Mouse (Mus musculus) heart, embryonic 14.5 days (tissue): ENCODE data around the gene Slc29a4. TPM values are rescaled to one million over a fixed set of nuclear protein-coding genes. Genes with fewer than 3 reads are reported as not detected.

Experiments used
- ATAC-seq: fragments of 200-750 bp; cut with Nextera tagmentation; 2 replicates; pipeline ENCODE4 v1.8.0; 2017; ENCODE audit warnings: low read depth, moderate TSS enrichment; ENCODE audit not compliant: insufficient number of reproducible peaks, insufficient read depth, low FRiP score
- H3K27ac ChIP-seq, 2 experiments: fragments of 200-500 bp in 1 of 2; fragments of 300-500 bp in 1 of 2; sonication (generic) in 1 of 2; replicated peaks in 1 of 2; 2 replicates each; pipeline ENCODE4 v1.5.1; 2012 to 2014; ENCODE audit warnings: low read depth in 2 of 2, low read length in 2 of 2, control low read depth in 1 of 2, mild to moderate bottlenecking in 1 of 2, mixed read lengths in 1 of 2; ENCODE audit not compliant: control insufficient read depth in 1 of 2, insufficient read depth in 1 of 2
- H3K27me3 ChIP-seq: fragments of 300-500 bp; sonication (generic); 2 replicates; pipeline ENCODE4 v1.6.1; 2014; ENCODE audit warnings: mild to moderate bottlenecking, low read length, control low read depth; ENCODE audit not compliant: control insufficient read depth, insufficient read depth
- H3K36me3 ChIP-seq: fragments of 300-500 bp; sonication (generic); 2 replicates; pipeline ENCODE4 v1.6.1; 2014; ENCODE audit warnings: mild to moderate bottlenecking, control low read depth, low read length, mixed read lengths; ENCODE audit not compliant: control insufficient read depth, insufficient read depth
- H3K4me1 ChIP-seq, 2 experiments: fragments of 200-500 bp in 1 of 2; fragments of 300-500 bp in 1 of 2; sonication (generic) in 1 of 2; 2 replicates each; pipeline ENCODE4 v1.6.1; 2012 to 2014; ENCODE audit warnings: low read length in 2 of 2, control low read depth in 1 of 2, mixed read lengths in 1 of 2; ENCODE audit not compliant: control insufficient read depth in 2 of 2, insufficient read depth in 2 of 2
- H3K4me2 ChIP-seq: fragments of 300-500 bp; sonication (generic); 2 replicates; pipeline ENCODE4 v1.6.1; 2014; ENCODE audit warnings: mild to moderate bottlenecking, low read length
- H3K4me3 ChIP-seq, 2 experiments: fragments of 200-500 bp in 1 of 2; fragments of 300-500 bp in 1 of 2; sonication (generic) in 1 of 2; 2 replicates each; pipeline ENCODE4 v1.5.1; 2012 to 2014; ENCODE audit warnings: low read length in 2 of 2, mild to moderate bottlenecking in 2 of 2, control low read depth in 1 of 2, low read depth in 1 of 2, moderate library complexity in 1 of 2; ENCODE audit not compliant: control insufficient read depth in 1 of 2, insufficient read depth in 1 of 2
- H3K9ac ChIP-seq: fragments of 300-500 bp; sonication (generic); 2 replicates; pipeline ENCODE4 v1.6.1; 2014; ENCODE audit warnings: mild to moderate bottlenecking, low read length
- H3K9me3 ChIP-seq: fragments of 300-500 bp; sonication (generic); 2 replicates; pipeline ENCODE4 v1.6.1; 2016; ENCODE audit warnings: low read length, control low read depth; ENCODE audit not compliant: control insufficient read depth
- WGBS: fragments of 180-500 bp; shearing (Covaris S2); extraction: QIAGEN DNeasy Blood & Tissue Kit; methylation state at CpG from one replicate; pipeline ENCODE4 v1.1.7; 2014; 5-methylcytosine and 5-hydroxymethylcytosine counted together
- polyA plus RNA-seq: library from polyadenylated mRNA; unstranded; fragments of >200 nt; fragmentation: Nextera tagmentation; extraction: Ambion mirVana; gene quantifications from 2 replicates; pipeline ENCODE4 v1.2.1, GENCODE M21; 2014

The Slc29a4 gene
- polyA plus RNA-seq, 1 experiment from 2014 or later = 1.7 TPM

GRCm38 (mm10) chr5:142688866-142689265 is 3.4 kb upstream of the Slc29a4 start:
- Histone ChIP-seq H3K9ac (no peak overlapping the region), H3K9me3 (no peaks in the 10 kb centered on the region), H3K4me1 (no peaks in the 10 kb centered on the region), H3K27me3 (no peaks in the 10 kb centered on the region), H3K27ac (no peak overlapping the region), H3K36me3 (no peaks in the 10 kb centered on the region), H3K4me3 (no peak overlapping the region), H3K4me2 (no peak overlapping the region)
- 32% methylated on average over 6 of the region's 6 CpGs for WGBS
- ATAC-seq = no peak

- no peak for ATAC-seq
Measured at GRCm38 (mm10) chr5:142690343-142690742, 2.0 kb upstream of the Slc29a4 start.

GRCm38 (mm10) chr5:142692971-142693737 is 842 bp downstream of the Slc29a4 start:
- Histone ChIP-seq H3K4me2 (no peak overlapping the region), H3K36me3 (no peaks in the 10 kb centered on the region), H3K9me3 (no peaks in the 10 kb centered on the region), H3K4me3 (no peak overlapping the region), H3K9ac (no peak overlapping the region), H3K4me1 (no peaks in the 10 kb centered on the region), H3K27me3 (peaks cover 16% of the 10 kb centered on the region; the same call in 1 of the 2 replicates), H3K27ac (no peak overlapping the region)
- WGBS = 65% methylated on average over 12 of the region's 12 CpGs
- no peak for ATAC-seq

More at GRCm38 (mm10) chr5:142690343-142690742, 2.0 kb upstream of the Slc29a4 start:
- Histone ChIP-seq H3K27me3 (peaks cover 4% of the 10 kb centered on the region; the same call in 1 of the 2 replicates), H3K27ac (no peak overlapping the region), H3K4me1 (no peaks in the 10 kb centered on the region), H3K9ac (no peak overlapping the region), H3K9me3 (no peaks in the 10 kb centered on the region), H3K36me3 (no peaks in the 10 kb centered on the region), H3K4me2 (no peak overlapping the region), H3K4me3 (no peak overlapping the region)
- WGBS = 77% methylated on average over 3 of the region's 3 CpGs

- WGBS = 40% methylated on average over 7 of the region's 8 CpGs
- no peaks in the 10 kb centered on the region for H3K36me3 ChIP-seq
- no peak overlapping the region for H3K9ac ChIP-seq
- no peaks in the 10 kb centered on the region for H3K4me1 ChIP-seq
- H3K9me3 ChIP-seq = no peaks in the 10 kb centered on the region
- H3K4me3 ChIP-seq = no peak overlapping the region
- no peak overlapping the region for H3K4me2 ChIP-seq
- H3K27ac ChIP-seq = no peak overlapping the region
- peaks cover 16% of the 10 kb centered on the region; the same call in 1 of the 2 replicates for H3K27me3 ChIP-seq
- ATAC-seq = no peak
Measured at GRCm38 (mm10) chr5:142693738-142694430, 1.6 kb downstream of the Slc29a4 start.

- no peak overlapping the region for H3K27ac ChIP-seq
- no peak overlapping the region for H3K9ac ChIP-seq
- no peak for ATAC-seq
- no peaks in the 10 kb centered on the region for H3K9me3 ChIP-seq
- no peak overlapping the region for H3K4me3 ChIP-seq
- H3K36me3 ChIP-seq = no peaks in the 10 kb centered on the region
- peaks cover 18% of the 10 kb centered on the region for H3K27me3 ChIP-seq
- WGBS = 11% methylated on average over 12 of the region's 12 CpGs
- H3K4me2 ChIP-seq = no peak overlapping the region
- no peaks in the 10 kb centered on the region for H3K4me1 ChIP-seq
Measured at GRCm38 (mm10) chr5:142694627-142695340, 2.5 kb downstream of the Slc29a4 start.

GRCm38 (mm10) chr5:142696258-142696657 is 3.9 kb downstream of the Slc29a4 start:
- Histone ChIP-seq H3K27ac (no peak overlapping the region), H3K36me3 (no peaks in the 10 kb centered on the region), H3K27me3 (peaks cover 32% of the 10 kb centered on the region), H3K9ac (no peak overlapping the region), H3K4me1 (no peaks in the 10 kb centered on the region), H3K9me3 (no peaks in the 10 kb centered on the region), H3K4me2 (no peak overlapping the region), H3K4me3 (no peak overlapping the region)
- no peak for ATAC-seq
- 28% methylated on average over 6 of the region's 6 CpGs for WGBS

- Histone ChIP-seq H3K9me3 (no peaks in the 10 kb centered on the region), H3K27ac (no peak overlapping the region), H3K9ac (no peak overlapping the region), H3K4me3 (no peak overlapping the region), H3K4me1 (no peaks in the 10 kb centered on the region; a peak in 1 of 4 replicates), H3K4me2 (no peak overlapping the region), H3K27me3 (peaks cover 38% of the 10 kb centered on the region), H3K36me3 (no peaks in the 10 kb centered on the region)
- 79% methylated on average over 6 of the region's 6 CpGs for WGBS
- no peak for ATAC-seq
Measured at GRCm38 (mm10) chr5:142696865-142697264, 4.6 kb downstream of the Slc29a4 start.
